Mouse (Mus musculus): ENCODE data around the gene Srgap3. TPM values are rescaled to one million over a fixed set of nuclear protein-coding genes. Genes with fewer than 3 reads are reported as not detected.

The Srgap3 gene
- 0.42 and 1.4 TPM in 2 replicates for total RNA-seq (2015; ENCODE audit: low replicate concordance)
- total RNA-seq (2017; ENCODE audit: low replicate concordance): 0.08 TPM in 1 of 2 replicates, not detected in the other

DNA sequence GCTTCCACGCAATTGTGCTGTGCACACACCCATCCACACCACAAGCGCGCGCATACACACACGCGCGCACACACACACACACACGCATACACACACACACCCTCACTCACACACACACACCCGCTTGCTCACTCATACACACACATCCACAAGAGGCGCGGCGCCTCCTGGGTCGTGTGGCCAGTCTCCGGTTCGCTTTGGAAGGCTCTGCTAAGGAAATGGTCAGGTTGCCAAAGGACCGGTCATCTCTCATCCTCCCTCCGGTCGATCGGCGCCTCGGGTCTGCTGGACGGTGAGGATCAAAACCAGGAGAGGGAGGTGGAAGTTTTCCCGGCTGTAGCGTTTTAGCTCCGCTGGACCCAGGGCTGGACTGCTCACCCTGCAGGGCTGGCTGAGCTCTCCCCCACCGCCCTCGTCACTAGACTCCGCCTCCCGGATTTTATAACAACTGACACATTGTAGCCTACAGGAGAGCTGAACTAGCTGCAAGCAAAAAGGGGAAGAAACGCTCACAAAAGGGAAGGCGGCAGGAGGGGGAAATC, at the start of gene Srgap3:
TSS of gene Srgap3 (minus strand) at position 372 of the 542 bp plus-strand sequence.
- no peak for ATAC-seq (replicated peaks; ENCODE audit: low FRiP score, poor library complexity, severe bottlenecking)

DNA sequence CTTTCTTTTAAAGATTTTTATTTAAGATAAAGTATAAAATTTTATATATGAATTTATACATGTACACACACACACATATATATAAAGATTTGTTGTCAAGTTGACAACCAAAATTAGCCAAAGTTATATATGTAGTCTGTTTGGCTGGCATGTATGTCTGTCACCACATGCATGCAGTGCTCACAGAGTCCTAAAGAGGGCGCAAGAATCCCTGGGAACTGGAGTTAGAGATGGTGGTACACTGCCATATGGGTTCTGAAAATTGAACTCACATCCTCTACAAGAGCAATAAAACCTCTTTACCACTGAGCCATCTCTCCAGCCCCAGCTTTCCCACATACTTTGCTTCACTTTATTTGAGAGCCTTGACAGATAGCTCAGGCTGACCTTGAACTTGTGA, 48.6 kb upstream of the Srgap3 start:
- ATAC-seq (replicated peaks; ENCODE audit: low FRiP score, poor library complexity, severe bottlenecking): no peak

DNA sequence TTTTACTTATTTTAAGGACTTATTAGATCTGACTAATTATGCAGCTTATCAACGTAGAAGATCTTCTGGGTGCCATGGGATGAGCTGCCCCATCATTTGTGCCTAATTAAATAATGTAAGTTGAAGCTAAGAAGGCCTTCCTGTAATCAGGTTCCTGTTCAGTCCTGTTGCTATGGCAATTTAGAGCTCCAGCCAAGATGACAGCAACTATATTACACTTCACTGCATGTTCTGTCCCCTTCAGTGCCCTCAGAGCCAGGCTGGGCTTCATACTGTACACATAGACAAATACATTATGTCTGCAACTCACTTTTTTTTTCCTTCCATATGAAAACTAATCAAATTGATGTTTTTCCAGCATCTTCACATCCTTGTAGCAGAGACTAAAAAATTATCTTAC, 43.1 kb upstream of the Srgap3 start:
- ATAC-seq (replicated peaks; ENCODE audit: low FRiP score, poor library complexity, severe bottlenecking): no peak

DNA sequence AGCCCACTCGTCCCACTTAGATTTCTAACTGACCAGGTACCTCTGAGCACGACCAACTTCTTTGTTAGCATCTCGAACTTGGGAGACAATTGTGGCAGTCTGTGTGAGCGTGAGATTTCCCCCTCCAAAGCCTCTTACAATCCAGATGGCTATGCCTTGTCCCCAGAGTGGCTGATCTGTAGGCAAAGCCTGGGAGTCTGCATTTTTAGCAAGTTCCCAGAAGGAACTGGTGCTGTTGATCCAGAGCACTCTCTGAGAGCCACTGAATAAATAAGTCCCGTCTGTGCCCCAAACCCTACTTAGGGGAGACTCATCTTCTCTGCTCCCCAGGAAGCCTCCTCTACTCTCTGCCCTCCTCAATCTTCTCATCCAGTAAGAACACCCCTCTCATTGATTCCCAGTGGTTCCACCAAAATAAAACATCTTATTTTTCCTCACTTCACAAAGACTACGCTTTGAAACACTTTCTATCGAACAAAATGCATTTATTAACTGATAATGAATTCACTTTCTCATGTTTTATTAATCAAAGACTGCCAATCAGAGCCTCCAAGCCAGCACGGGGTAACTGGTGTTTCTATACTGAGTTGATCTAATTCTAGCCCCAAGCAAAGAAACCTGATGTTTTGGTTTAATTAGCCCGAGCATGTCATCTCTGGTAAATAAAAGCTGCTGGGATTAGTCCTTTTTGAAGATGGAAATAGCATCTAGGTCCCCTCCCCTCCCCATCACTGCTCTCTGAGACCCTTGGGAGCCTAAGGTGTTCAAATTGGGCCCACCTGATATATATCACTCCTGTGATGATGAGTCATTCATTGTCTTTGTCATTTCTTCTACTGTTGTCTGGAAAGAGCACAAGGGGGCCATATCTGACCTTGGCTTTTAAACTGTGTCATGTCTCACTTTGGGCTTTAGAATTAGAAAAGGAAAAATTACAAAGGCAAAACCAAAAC, 38.6 kb upstream of the Srgap3 start:
- no peak for ATAC-seq (replicated peaks; ENCODE audit: low FRiP score, poor library complexity, severe bottlenecking)

DNA sequence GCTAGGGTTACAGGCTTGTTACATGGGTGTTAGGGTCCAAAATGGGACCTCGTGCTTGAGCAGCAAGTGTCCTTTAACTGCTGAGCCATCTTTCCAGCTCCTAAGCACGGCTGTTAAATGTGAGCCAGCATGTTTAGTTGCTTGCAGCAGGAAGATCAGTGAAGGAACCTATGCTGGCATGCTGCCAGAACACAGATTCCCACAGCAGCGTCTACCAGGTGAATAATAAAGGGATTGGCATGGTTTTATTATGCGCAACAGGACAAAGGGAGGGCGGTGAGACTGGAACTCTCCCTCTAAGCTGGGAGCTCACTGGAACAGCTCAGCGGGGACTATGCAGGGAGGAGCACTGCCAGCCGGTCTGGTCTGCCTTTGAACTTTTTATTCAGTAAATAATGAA, 35.2 kb upstream of the Srgap3 start:
- ATAC-seq (replicated peaks; ENCODE audit: low FRiP score, poor library complexity, severe bottlenecking): no peak

DNA sequence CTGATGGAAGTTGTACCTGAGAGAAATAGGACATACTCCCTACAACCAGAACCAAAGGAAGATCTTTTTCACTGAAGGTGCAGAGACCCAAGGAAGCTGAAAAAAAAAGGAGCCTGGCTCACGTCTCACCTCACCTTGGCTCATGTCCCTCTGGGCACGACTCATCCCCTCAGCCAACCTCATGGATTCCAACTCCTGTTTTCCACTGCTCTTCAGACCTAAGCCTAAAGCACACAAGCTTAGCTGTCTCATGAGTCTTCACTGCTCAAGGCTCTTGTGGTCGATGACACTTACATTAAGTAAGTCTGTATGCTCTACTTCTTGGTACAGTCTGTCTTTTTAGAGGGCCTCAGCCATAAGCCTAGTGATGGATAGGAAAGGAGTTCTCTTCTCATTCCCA, 31.9 kb upstream of the Srgap3 start:
- ATAC-seq (replicated peaks; ENCODE audit: low FRiP score, poor library complexity, severe bottlenecking): no peak

DNA sequence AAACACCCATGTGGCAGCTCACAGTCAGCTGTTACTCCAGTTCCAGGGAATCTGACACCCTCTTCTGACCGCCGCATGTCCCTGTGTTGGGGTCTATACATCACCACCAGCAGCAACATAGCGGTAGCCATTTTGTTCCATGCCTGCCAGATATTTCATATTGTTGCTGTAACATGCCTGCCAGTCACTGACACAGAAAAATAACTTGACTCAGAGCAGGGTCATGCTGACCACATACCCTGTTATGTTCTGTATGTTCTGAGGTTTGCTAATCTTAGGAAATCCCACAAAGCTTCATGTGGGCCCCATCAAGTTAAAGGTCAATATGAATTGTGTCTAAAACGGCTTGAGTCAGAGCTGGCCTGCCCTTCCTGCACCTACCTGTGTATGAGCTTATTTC, 30.2 kb upstream of the Srgap3 start:
- ATAC-seq (replicated peaks; ENCODE audit: low FRiP score, poor library complexity, severe bottlenecking): no peak

DNA sequence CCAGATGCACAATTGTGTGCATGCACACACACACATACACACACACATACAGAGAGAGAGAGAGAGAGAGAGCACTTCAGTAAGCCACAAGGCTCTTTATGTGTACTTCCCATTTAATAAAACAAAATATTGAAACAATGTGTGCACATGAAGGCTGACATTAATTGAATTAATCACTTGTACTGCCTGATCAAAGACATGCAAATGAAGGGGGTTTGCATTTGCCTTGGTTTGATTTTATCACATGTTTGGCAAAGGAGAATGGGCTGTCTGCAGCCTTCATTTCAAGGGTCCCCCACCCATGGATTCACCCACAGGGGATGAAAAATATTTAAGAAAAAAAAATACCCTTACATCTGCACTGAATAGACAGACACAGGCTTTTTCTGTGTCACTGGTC, 29.5 kb upstream of the Srgap3 start:
- no peak for ATAC-seq (replicated peaks; ENCODE audit: low FRiP score, poor library complexity, severe bottlenecking)

DNA sequence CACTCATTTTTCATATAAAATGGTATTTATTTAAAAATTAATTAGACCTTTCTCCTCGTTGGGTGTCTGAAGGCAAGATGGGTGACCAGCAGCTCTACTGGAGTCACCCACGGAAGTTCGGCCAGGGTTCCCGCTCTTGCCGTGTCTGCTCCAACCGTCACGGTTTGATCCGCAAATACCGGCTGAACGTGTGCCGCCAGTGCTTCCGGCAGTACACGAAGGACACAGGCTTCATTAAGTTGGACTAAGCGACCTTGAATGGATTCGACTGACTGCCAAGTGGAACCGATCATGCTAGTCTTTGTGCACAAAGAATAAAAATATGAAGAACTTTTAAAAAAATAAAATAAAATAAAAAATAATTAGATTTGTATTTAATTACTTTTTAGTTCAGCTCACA, 29.1 kb upstream of the Srgap3 start:
- no peak for ATAC-seq (replicated peaks; ENCODE audit: low FRiP score, poor library complexity, severe bottlenecking)

DNA sequence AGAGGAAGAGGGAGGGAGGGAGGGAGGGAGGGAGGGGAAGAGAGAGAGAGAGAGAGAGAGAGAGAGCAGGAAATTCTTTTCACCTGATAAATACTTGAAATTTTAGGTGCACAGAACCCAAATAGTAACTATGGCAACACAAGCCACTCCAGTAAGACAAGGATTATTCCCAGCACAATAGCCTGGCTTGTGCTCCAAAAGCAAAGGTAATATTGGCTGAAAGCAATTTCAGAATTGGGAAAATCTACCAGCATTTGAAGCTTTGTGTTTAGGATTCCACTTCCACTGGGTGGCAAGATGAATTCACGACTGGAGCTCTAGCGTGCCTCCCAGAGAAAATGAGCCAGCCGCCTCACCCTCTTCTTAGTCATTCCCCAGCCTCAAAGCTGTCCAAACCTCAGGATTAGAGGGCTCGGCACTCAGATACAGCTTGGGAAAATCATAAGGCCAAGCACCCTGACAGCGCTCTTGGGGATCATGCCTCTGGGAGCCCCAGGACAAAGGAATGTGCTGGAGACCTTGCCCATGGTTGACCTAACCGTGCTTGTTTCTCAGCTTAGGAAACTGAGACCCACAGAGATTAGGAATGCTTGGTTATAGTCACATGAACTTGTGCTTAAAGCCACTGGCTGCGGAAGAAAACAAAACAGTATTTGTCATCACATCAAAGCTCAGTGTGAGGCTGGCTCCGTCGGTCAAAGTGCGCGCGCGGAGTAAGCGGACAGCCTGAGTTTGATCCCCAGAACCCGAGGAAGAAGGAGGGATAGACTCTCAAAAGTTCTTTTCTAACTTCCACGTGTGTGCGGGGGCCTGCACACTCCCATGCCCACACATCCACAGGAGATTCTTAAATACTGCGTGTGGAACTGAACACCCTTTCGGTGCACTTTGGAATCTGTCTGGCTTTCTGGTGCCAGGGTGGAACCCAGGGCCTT, 27.0 kb upstream of the Srgap3 start:
- no peak for ATAC-seq (replicated peaks; ENCODE audit: low FRiP score, poor library complexity, severe bottlenecking)

DNA sequence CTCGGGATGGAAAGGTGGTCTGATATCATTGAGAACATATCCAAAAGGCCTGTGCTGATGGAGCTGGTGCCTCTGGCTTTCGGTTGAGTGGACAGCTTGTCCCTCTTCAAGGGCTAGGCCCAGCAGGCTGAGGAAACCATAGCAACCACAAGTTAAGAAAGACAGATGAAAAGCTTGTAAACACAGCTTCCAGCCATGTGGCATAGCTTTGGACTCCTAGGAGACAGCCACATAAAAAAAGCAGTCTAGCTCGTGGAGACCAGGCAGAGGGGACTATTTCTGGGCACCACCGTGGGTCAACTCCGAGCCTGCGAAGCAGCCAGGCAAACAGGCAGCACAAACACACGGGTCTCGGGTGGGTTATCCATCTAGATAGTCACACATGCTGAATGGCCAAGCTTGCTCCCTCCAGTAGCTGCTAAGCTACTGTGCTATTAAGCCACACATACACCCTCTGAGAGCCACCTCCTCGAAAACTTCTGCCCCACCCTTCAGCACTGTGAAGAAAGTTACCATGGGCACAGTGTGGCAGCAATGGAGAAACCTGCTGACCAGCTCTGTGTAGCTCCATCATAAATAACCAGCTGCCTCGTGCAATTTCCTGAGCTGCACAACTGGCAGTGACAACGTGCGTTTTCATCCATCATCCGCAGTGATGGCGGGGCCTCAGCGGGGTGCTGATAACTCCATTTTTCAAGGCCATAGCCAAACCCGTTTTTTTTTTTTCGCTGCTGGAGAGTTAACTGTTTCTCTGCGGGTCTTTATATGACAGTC, 26.0 kb upstream of the Srgap3 start:
- no peak for ATAC-seq (replicated peaks; ENCODE audit: low FRiP score, poor library complexity, severe bottlenecking)

DNA sequence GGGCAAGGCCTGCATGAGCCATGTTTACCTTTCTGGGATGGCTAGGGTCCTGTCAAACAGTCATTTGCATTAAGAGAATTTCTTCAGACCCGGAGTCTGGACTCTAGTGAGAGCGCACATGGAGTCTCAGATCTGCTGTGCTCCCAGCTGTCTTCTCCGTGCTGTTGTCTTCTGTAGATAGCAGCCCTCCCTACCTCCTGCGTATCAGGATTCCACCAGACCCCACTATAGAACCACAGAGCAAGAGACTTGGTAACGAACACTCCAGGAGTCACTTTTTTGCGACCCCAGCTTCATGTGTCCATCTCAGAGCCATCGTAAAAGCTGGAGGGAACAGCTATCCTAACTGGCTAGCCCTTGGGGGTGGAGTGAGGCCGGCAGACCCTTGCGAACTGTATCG, 25.1 kb upstream of the Srgap3 start:
- ATAC-seq (replicated peaks; ENCODE audit: low FRiP score, poor library complexity, severe bottlenecking): no peak

DNA sequence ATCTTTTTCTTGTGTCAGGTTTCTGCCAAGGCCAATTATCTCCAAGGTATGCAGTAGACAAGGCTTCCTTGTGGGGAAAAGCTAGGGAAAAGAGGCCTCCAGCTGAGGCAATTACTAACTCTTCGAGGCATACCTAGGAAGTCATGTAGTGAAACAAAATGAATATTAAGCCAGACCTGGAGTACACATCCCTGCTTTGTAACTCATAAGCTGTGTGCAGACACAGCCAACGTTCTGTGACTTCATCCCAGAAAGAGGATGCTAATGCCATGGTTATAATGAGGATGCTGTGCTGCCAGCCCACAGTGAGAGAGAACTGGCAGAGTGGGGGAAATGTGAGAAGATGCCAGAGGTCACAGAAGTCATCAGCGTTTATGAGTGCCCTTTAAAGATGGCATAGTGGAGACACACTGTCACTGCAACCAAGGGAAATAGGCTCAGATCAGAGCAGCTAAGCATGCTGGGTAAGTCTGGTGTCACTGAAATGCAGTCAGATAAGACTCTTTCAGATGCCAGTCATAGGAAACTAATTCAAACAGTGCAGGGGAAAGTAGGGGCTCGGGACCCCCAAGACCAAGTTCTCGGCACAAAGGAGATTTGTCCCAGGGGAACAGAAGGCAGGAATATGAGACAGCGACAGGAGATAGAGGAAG, 24.2 kb upstream of the Srgap3 start:
- no peak for ATAC-seq (replicated peaks; ENCODE audit: low FRiP score, poor library complexity, severe bottlenecking)

DNA sequence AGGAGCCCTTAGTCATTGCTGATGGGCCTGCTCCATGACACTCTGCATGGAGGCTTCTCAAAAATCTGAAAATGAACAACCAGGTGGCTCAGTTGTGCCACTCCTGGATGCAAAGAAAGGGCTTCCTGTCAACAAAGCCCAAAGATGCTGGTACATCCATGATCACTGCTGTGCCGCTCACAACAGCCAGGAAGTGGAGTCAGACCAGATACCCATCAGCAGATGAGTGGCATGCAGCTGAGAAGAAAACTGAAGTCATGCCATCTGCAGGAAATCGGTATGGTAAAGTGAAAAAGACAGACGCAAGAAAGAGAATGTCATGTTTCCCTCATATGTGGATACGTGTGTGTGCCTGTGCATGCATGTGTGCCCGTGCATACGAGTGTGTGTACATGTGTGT, 20.3 kb upstream of the Srgap3 start:
- no peak for ATAC-seq (replicated peaks; ENCODE audit: low FRiP score, poor library complexity, severe bottlenecking)

DNA sequence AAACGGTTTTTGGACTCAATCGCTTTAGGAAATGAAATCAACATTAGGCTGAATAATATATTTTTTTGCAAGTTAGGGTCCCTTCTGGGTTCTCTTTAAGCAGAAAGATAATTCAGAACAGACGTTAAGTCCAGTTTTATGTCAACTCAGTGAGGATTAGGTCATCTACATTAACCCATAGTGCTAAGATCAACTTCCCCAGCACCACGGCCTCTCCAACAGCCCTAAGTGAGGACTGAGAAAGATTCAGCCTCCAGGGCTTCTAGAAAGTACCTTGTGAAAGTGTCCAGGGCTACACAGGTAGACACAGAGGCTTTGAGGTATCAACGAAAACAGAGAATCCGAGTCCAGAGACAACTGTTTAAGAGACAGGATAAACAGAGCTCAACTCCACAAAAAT, 11.3 kb upstream of the Srgap3 start:
- ATAC-seq (replicated peaks; ENCODE audit: low FRiP score, poor library complexity, severe bottlenecking): no peak

DNA sequence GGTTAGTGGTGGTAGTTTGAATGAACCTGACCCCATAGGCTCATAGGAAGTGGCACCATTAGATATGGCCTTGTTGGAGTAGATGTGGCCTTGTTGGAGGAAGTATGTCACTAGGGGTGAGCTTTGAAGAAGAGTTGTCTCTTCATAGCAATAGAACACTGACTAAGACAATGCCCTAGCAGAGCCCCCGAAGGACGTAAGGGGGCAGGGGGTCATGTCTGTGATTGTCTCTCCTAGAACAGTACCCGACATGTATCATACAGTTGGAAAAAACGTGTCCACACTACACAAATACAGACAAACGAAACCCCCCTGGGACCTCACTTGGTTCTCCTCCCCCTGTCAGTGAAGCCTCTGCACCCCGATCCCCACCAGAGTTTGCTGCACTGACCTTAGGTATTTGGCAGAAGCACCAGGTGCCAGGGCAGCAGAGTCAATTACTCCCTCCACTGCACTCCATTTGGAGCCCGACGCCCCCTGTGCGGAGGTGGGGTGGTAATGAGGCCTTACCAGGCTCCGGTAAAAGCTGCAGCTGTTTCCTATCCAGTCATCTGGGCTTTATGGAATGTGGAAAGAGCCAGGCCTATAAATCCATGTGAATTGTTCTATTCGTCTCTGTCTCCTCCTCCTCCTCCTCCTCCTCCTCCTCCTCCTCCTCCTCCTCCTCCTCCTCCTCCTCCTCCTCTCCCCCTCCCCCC, 10.7 kb upstream of the Srgap3 start:
- no peak for ATAC-seq (replicated peaks; ENCODE audit: low FRiP score, poor library complexity, severe bottlenecking)

DNA sequence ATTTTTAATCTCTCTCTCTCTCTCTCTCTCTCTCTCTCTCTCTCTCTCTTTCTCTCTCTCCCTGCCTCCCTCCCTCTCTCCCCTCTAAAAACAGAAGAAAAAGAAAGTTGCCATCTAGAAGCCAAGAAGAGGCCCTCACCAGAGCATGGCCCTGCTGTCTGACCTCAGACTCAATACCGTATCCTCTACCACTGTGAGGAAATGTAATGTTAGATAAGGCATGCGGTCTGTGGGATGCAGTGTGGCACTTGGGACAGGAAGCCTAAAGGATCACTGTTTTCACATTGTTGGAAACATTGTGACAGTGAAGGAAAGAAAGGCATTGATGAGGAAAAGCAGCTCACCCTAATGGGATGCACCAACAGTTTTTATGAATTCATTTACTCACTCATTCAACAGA, 8.7 kb upstream of the Srgap3 start:
- ATAC-seq (replicated peaks; ENCODE audit: low FRiP score, poor library complexity, severe bottlenecking): no peak

DNA sequence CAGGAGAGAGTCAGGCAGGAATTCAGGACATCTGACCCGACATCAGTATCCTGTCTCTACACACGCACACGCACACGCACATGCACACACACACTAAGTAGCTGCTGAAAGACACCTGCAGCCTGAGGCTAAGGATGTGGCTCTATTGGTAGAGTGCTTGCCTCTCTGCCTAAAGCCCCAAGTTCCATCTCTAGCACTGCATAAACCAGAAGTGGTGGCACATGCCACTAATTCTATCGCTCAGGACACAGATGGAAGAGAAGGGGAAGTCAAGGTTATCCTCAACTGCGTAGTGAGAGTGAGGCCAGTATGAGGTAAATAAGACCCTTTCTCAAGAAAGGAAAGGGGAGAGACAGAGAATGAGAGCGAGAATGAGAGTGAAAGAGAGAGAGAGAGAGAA, 6.8 kb upstream of the Srgap3 start:
- ATAC-seq (replicated peaks; ENCODE audit: low FRiP score, poor library complexity, severe bottlenecking): no peak

DNA sequence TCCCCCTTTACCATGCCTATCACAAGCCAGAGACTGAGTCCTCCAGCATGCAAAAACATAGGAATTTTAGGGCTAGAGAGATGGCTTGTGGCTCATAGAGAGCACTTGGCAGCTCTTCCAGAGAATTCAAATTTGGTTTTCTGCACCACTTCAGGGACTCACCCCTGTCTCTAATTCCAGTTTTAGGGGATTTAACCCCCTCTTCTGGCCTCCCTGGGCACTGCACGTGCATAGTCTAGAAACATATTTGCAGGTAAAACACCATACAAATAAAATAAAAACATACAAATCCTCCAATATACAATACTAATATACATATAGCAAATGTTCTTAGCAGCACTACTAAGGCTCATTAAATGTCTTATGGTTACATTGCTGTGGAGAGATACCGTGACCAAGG, 4.2 kb upstream of the Srgap3 start:
- no peak for ATAC-seq (replicated peaks; ENCODE audit: low FRiP score, poor library complexity, severe bottlenecking)

Data from erythroid progenitor cell, adult 5-6 weeks (primary cell).